ENCODE assay signal across 10 mouse cellular contexts in genomic region chr9:77918961-77919670, GRCm38 (mm10). TPM values are rescaled to one million over a fixed set of nuclear protein-coding genes. Genes with fewer than 3 reads are reported as not detected.
DNase-seq lines count a peak whose midpoint lies in the region; ATAC-seq and TF ChIP-seq lines count a peak whose summit lies in the region.
"Had no signal": no experiment of that assay in that cellular context is flagged by ENCODE, and none has a peak within 500 bp of the region (broad histone marks: within the 10 kb centered on the region; RNA-seq: fewer than 3 reads in every experiment).

No protein-coding gene starts in this region.

- H3K9ac ChIP-seq in heart, adult 2 months (ENCODE audit: low read depth, low read length) = no peak overlapping the region
- H3K9ac ChIP-seq in neural tube, embryonic 11.5 days (ENCODE audit: low read length) = no peak overlapping the region
- no peak overlapping the region for H3K9ac ChIP-seq in intestine, postnatal 0 days (ENCODE audit: low read depth, low read length)

- peak overlapping the region; percentile 87 for H3K4me2 ChIP-seq in neural tube, embryonic 11.5 days (ENCODE audit: low read depth)
- H3K4me2 ChIP-seq in intestine, postnatal 0 days (replicated peaks; ENCODE audit: low read depth) = peak overlapping the region; percentile 91

- peaks cover 3% of the 10 kb centered on the region; the same call in 1 of the 2 replicates for H3K36me3 ChIP-seq in heart, adult 2 months (ENCODE audit: control insufficient read depth, insufficient read depth, low read length)
- no peaks in the 10 kb centered on the region for H3K36me3 ChIP-seq in neural tube, embryonic 11.5 days (ENCODE audit: control insufficient read depth, insufficient read depth, low read length)
- H3K36me3 ChIP-seq in intestine, postnatal 0 days (ENCODE audit: control insufficient read depth, insufficient read depth) = 0 out of 2 replicates have a peak, but pooled peaks cover 3% of the 10 kb centered on the region

- no peak for TF ChIP-seq CTCF in heart, adult 2 months (IDR thresholded peaks at IDR 0.05)
- no peak for TF ChIP-seq CTCF in intestine, postnatal 0 days (IDR thresholded peaks at IDR 0.05; ENCODE audit: low read depth)

- no peaks in the 10 kb centered on the region for H3K9me3 ChIP-seq in neural tube, embryonic 11.5 days (ENCODE audit: control insufficient read depth, low read length)
- no peaks in the 10 kb centered on the region for H3K9me3 ChIP-seq in intestine, postnatal 0 days (ENCODE audit: control insufficient read depth)

- H3K27ac ChIP-seq in heart, adult 2 months = peak overlapping the region; percentile 93; the same call in 1 of the 2 replicates
- no peak overlapping the region for H3K27ac ChIP-seq in neural tube, embryonic 11.5 days (ENCODE audit: low read depth, low read length)
- H3K27ac ChIP-seq in intestine, postnatal 0 days (ENCODE audit: low read depth, low read length) = no peak overlapping the region

- DNase-seq in heart, adult 2 months = no peak
- DNase-seq in heart, postnatal 36 days = no peak
- DNase-seq in neural tube, embryonic 11.5 days (ENCODE audit: low spot score) = no peak
- DNase-seq in neural tube, embryonic 10.5 days (ENCODE audit: extremely low spot score, low spot score) = no peak
- DNase-seq in naive thymus-derived CD4-positive, alpha-beta T cell, adult 2 months (ENCODE audit: low read depth) = peak; percentile 33
- no peak for DNase-seq in spleen, postnatal 10 days (ENCODE audit: low spot score in 2 of 2)
- DNase-seq in left cerebral cortex, adult 18-20 months (ENCODE audit: low spot score in 2 of 2) = no peak
- DNase-seq: B cell, adult 2 months; cerebellum, adult 18-20 months had no signal

- peaks cover 12% of the 10 kb centered on the region for H3K4me1 ChIP-seq in heart, adult 2 months (ENCODE audit: control insufficient read depth, insufficient read depth, low read length)
- peaks cover 18% of the 10 kb centered on the region for H3K4me1 ChIP-seq in neural tube, embryonic 11.5 days (ENCODE audit: control insufficient read depth, insufficient read depth, low read length)
- H3K4me1 ChIP-seq in intestine, postnatal 0 days (replicated peaks; ENCODE audit: control insufficient read depth, insufficient read depth, low read length) = peaks cover 11% of the 10 kb centered on the region; the same call in 1 of the 2 replicates

- no peak for TF ChIP-seq POLR2A in heart, adult 2 months (IDR thresholded peaks at IDR 0.05; ENCODE audit: insufficient read depth, low read depth, low read length)

- WGBS in heart, adult 2 months = 43% methylated on average over 5 of the region's 5 CpGs
- 74% methylated on average over 5 of the region's 5 CpGs for WGBS in neural tube, embryonic 11.5 days
- WGBS in intestine, postnatal 0 days = 62% methylated on average over 5 of the region's 5 CpGs

- H3K27me3 ChIP-seq in heart, adult 2 months (ENCODE audit: control insufficient read depth, insufficient read depth, low read length) = no peaks in the 10 kb centered on the region
- H3K27me3 ChIP-seq in neural tube, embryonic 11.5 days (ENCODE audit: control insufficient read depth, insufficient read depth, low read length) = no peaks in the 10 kb centered on the region
- H3K27me3 ChIP-seq in intestine, postnatal 0 days (replicated peaks; ENCODE audit: control insufficient read depth, insufficient read depth, low read length) = no peaks in the 10 kb centered on the region

- intact Hi-C loops in heart, adult 2 months (cut with DNase I) = loop anchor here (10.0 kb wide), 1 partner anchor 256 kb away; no protein-coding TSS in a partner anchor
- intact Hi-C loops in heart, postnatal 36 days (cut with DNase I) = loop anchor here (2.0 to 10.0 kb wide), 2 partner anchors 82 to 256 kb away; no protein-coding TSS in a partner anchor

- H3K79me2 ChIP-seq in heart, adult 2 months (replicated peaks; ENCODE audit: control insufficient read depth, insufficient read depth, low read length) = peaks cover 4% of the 10 kb centered on the region; the same call in 1 of the 2 replicates

- H3K4me3 ChIP-seq in heart, adult 2 months = no peak overlapping the region
- H3K4me3 ChIP-seq in neural tube, embryonic 11.5 days (ENCODE audit: low read depth, low read length) = no peak overlapping the region
- H3K4me3 ChIP-seq in intestine, postnatal 0 days (ENCODE audit: low read depth, low read length) = no peak overlapping the region

- TF ChIP-seq EP300 in heart, adult 2 months (IDR thresholded peaks at IDR 0.05; ENCODE audit: insufficient read depth, low read depth, low read length) = no peak

- ATAC-seq in neural tube, embryonic 11.5 days (ENCODE audit: insufficient read depth, low FRiP score, low TSS enrichment) = no peak
- ATAC-seq in intestine, postnatal 0 days = no peak

RNA-seq across cellular contexts. Expression of gene Elovl5, which starts 2.0 kb away (rescaled TPM):
- total RNA-seq in heart, adult 2 months (2021) = 10 to 100 TPM; 34.0 to 37.5 TPM
- polyA plus RNA-seq in heart, adult 2 months (2012; rRNA removed) = 35.9 and 50.2 TPM in 2 replicates
- 10 to 100 TPM; 28.8 to 35.2 TPM for total RNA-seq in heart, postnatal 36 days (2021)
- polyA plus RNA-seq in neural tube, embryonic 11.5 days (2014; fragmentation: Nextera tagmentation; extraction: Ambion mirVana) = 96.1 and 98.2 TPM in 2 replicates
- polyA plus RNA-seq in intestine, postnatal 0 days (2015; fragmentation: Nextera tagmentation; extraction: Ambion mirVana) = 32.5 and 35.0 TPM in 2 replicates
- 10 to 100 TPM; 63.7 to 64.2 TPM for total RNA-seq in left cerebral cortex, adult 18-20 months (2021)
